Mouse (Mus musculus): ENCODE measurements around the gene Hist2h2ab. TPM values are rescaled to one million over a fixed set of nuclear protein-coding genes. Genes with fewer than 3 reads are reported as not detected.
"Not testable (repeated sequence)": the region's sequence is repeated elsewhere in the genome, so short reads cannot be mapped to it uniquely, and the experiment has no call there.

Hist2h2ab gene
- polyA plus RNA-seq, 1 experiment = not detected

- TF ChIP-seq POLR2A (IDR thresholded peaks at IDR 0.05; ENCODE audit: low read depth, low read length) = peak; percentile 65
- H3K4me1 ChIP-seq (ENCODE audit: control insufficient read depth, insufficient read depth, low read length) = not testable (repeated sequence)
- peak within 1 kb of the TSS; percentile 93 for H3K27ac ChIP-seq (ENCODE audit: insufficient read depth, low read length)
- peak within 1 kb of the TSS; percentile 49 for H3K4me3 ChIP-seq (ENCODE audit: insufficient read depth, low read length)
Observed at GRCm38 (mm10) chr3:96245003-96245886, 25.6 kb downstream of the Hist2h2ab start, which contains the start of gene Hist2h2aa1. TSS of gene Hist2h2aa1 (plus strand) at chr3:96245497.

GRCm38 (mm10) chr3:96246018-96246417 lies 26.4 kb downstream of the Hist2h2ab start:
- TF ChIP-seq POLR2A (IDR thresholded peaks at IDR 0.05; ENCODE audit: low read depth, low read length) = peak; percentile 55
- H3K27ac ChIP-seq (ENCODE audit: insufficient read depth, low read length) = peak overlapping the region; percentile 81
- peak overlapping the region; percentile 32; the same call in 1 of the 2 replicates for H3K4me3 ChIP-seq (ENCODE audit: insufficient read depth, low read length)
- H3K4me1 ChIP-seq (ENCODE audit: control insufficient read depth, insufficient read depth, low read length) = not testable (repeated sequence)

- not testable (repeated sequence) for H3K4me1 ChIP-seq (ENCODE audit: control insufficient read depth, insufficient read depth, low read length)
- Histone ChIP-seq H3K27ac (ENCODE audit: insufficient read depth, low read length) (peak within 1 kb of the TSS; percentile 81), H3K4me3 (ENCODE audit: insufficient read depth, low read length) (peak within 1 kb of the TSS; percentile 67)
Observed at GRCm38 (mm10) chr3:96246427-96246856, 26.8 kb downstream of the Hist2h2ab start, which contains the start of gene Hist2h3c1. TSS of gene Hist2h3c1 (plus strand) at chr3:96246685.

GRCm38 (mm10) chr3:96247356-96248140 lies 27.9 kb downstream of the Hist2h2ab start:
- peaks cover 4% of the 10 kb centered on the region; the same call in 1 of the 2 replicates for H3K4me1 ChIP-seq (ENCODE audit: control insufficient read depth, insufficient read depth, low read length)
- peak overlapping the region; percentile 67 for H3K4me3 ChIP-seq (ENCODE audit: insufficient read depth, low read length)
- peak overlapping the region; percentile 48; the same call in 1 of the 2 replicates for H3K27ac ChIP-seq (ENCODE audit: insufficient read depth, low read length)
- TF ChIP-seq POLR2A (IDR thresholded peaks at IDR 0.05; ENCODE audit: low read depth, low read length) (peak; percentile 57), CTCF (IDR thresholded peaks at IDR 0.05; ENCODE audit: borderline replicate concordance, insufficient read depth, low read length) (no peak)

GRCm38 (mm10) chr3:96248141-96249033 lies 28.7 kb downstream of the Hist2h2ab start:
- Histone ChIP-seq H3K4me3 (ENCODE audit: insufficient read depth, low read length) (peak overlapping the region; percentile 5), H3K27ac (ENCODE audit: insufficient read depth, low read length) (no peak overlapping the region), H3K4me1 (ENCODE audit: control insufficient read depth, insufficient read depth, low read length) (peaks cover 4% of the 10 kb centered on the region; the same call in 1 of the 2 replicates)
- TF ChIP-seq POLR2A (IDR thresholded peaks at IDR 0.05; ENCODE audit: low read depth, low read length) (0 out of 2 replicates have a peak, but pooled peaks have one; percentile 53), CTCF (IDR thresholded peaks at IDR 0.05; ENCODE audit: borderline replicate concordance, insufficient read depth, low read length) (no peak)

- Histone ChIP-seq H3K4me3 (ENCODE audit: insufficient read depth, low read length) (peak overlapping the region; percentile 5; the same call in 1 of the 2 replicates), H3K27ac (ENCODE audit: insufficient read depth, low read length) (no peak overlapping the region), H3K4me1 (ENCODE audit: control insufficient read depth, insufficient read depth, low read length) (peaks cover 4% of the 10 kb centered on the region; the same call in 1 of the 2 replicates)
- no peak for TF ChIP-seq CTCF (IDR thresholded peaks at IDR 0.05; ENCODE audit: borderline replicate concordance, insufficient read depth, low read length)
- no peak for TF ChIP-seq POLR2A (IDR thresholded peaks at IDR 0.05; ENCODE audit: low read depth, low read length)
Observed at GRCm38 (mm10) chr3:96249034-96249345, 29.3 kb downstream of the Hist2h2ab start.

- TF ChIP-seq POLR2A (IDR thresholded peaks at IDR 0.05; ENCODE audit: low read depth, low read length) = no peak
- no peak for TF ChIP-seq CTCF (IDR thresholded peaks at IDR 0.05; ENCODE audit: borderline replicate concordance, insufficient read depth, low read length)
- Histone ChIP-seq H3K4me1 (ENCODE audit: control insufficient read depth, insufficient read depth, low read length) (no peaks in the 10 kb centered on the region; the same call in 1 of the 2 replicates), H3K27ac (ENCODE audit: insufficient read depth, low read length) (no peak overlapping the region), H3K4me3 (ENCODE audit: insufficient read depth, low read length) (no peak overlapping the region)
Observed at GRCm38 (mm10) chr3:96250890-96251289, 31.2 kb downstream of the Hist2h2ab start.

- H3K4me3 ChIP-seq (ENCODE audit: insufficient read depth, low read length) = no peak overlapping the region
- no peaks in the 10 kb centered on the region; the same call in none of the 2 replicates for H3K4me1 ChIP-seq (ENCODE audit: control insufficient read depth, insufficient read depth, low read length)
- H3K27ac ChIP-seq (ENCODE audit: insufficient read depth, low read length) = no peak overlapping the region
- TF ChIP-seq POLR2A (IDR thresholded peaks at IDR 0.05; ENCODE audit: low read depth, low read length) (no peak), CTCF (IDR thresholded peaks at IDR 0.05; ENCODE audit: borderline replicate concordance, insufficient read depth, low read length) (no peak)
Observed at GRCm38 (mm10) chr3:96251787-96252186, 32.1 kb downstream of the Hist2h2ab start.

Data from embryonic fibroblast, embryonic 13.5 days (primary cell).